Mouse (Mus musculus) forebrain, embryonic 11.5 days (tissue): ENCODE measurements around the gene Synm. TPM values are rescaled to one million over a fixed set of nuclear protein-coding genes. Genes with fewer than 3 reads are reported as not detected.
A peak's percentile ranks its signal among the peaks of the same experiment; 100 is the strongest.

Experiments
- ATAC-seq: fragments of 200-750 bp; cut with Nextera tagmentation; replicated peaks from 2 replicates; pipeline ENCODE4 v1.8.0; 2017; ENCODE audit warnings: moderate TSS enrichment; ENCODE audit not compliant: low FRiP score
- DNase-seq: peaks from one replicate; pipeline ENCODE4 v3.0.0-alpha.2; 2017; ENCODE audit warnings: low spot score
- H3K27ac ChIP-seq: fragments of 300-500 bp; sonication (generic); 2 replicates; pipeline ENCODE4 v1.5.1; 2014; ENCODE audit warnings: low read depth, low read length
- H3K27me3 ChIP-seq: fragments of 300-500 bp; sonication (generic); 2 replicates; pipeline ENCODE4 v1.6.1; 2014; ENCODE audit warnings: mild to moderate bottlenecking, low read length, mixed read lengths; ENCODE audit not compliant: control insufficient read depth, insufficient read depth
- H3K36me3 ChIP-seq: fragments of 300-500 bp; sonication (generic); 2 replicates; pipeline ENCODE4 v1.6.1; 2014; ENCODE audit warnings: mild to moderate bottlenecking, low read length, moderate library complexity, mixed read lengths; ENCODE audit not compliant: control insufficient read depth, insufficient read depth
- H3K4me1 ChIP-seq: fragments of 300-500 bp; sonication (generic); replicated peaks from 2 replicates; pipeline ENCODE4 v1.6.1; 2014; ENCODE audit warnings: low read length, mixed read lengths; ENCODE audit not compliant: control insufficient read depth, insufficient read depth
- H3K4me2 ChIP-seq: fragments of 300-500 bp; sonication (generic); 2 replicates; pipeline ENCODE4 v1.6.1; 2014; ENCODE audit warnings: low read depth, mild to moderate bottlenecking, low read length, moderate library complexity, mixed read lengths; ENCODE audit not compliant: severe bottlenecking
- H3K4me3 ChIP-seq: fragments of 300-500 bp; sonication (generic); 2 replicates; pipeline ENCODE4 v1.5.1; 2014; ENCODE audit warnings: low read depth, low read length
- H3K9ac ChIP-seq: fragments of 300-500 bp; sonication (generic); 2 replicates; pipeline ENCODE4 v1.6.1; 2014; ENCODE audit warnings: low read length
- H3K9me3 ChIP-seq: fragments of 300-500 bp; sonication (generic); 2 replicates; pipeline ENCODE4 v1.6.1; 2016; ENCODE audit warnings: low read length, mixed read lengths; ENCODE audit not compliant: control insufficient read depth
- WGBS: fragments of 180-500 bp; shearing (Covaris S2); extraction: QIAGEN DNeasy Blood & Tissue Kit; methylation state at CpG from one replicate; pipeline ENCODE4 v1.1.7; 2014; 5-methylcytosine and 5-hydroxymethylcytosine counted together
- polyA plus RNA-seq: library from polyadenylated mRNA; unstranded; fragments of >200 nt; fragmentation: Nextera tagmentation; extraction: Ambion mirVana; gene quantifications from 2 replicates; pipeline ENCODE4 v1.2.1, GENCODE M21; 2014

Synm gene
- polyA plus RNA-seq, 1 experiment from 2014 or later: 1.3 TPM

DNA sequence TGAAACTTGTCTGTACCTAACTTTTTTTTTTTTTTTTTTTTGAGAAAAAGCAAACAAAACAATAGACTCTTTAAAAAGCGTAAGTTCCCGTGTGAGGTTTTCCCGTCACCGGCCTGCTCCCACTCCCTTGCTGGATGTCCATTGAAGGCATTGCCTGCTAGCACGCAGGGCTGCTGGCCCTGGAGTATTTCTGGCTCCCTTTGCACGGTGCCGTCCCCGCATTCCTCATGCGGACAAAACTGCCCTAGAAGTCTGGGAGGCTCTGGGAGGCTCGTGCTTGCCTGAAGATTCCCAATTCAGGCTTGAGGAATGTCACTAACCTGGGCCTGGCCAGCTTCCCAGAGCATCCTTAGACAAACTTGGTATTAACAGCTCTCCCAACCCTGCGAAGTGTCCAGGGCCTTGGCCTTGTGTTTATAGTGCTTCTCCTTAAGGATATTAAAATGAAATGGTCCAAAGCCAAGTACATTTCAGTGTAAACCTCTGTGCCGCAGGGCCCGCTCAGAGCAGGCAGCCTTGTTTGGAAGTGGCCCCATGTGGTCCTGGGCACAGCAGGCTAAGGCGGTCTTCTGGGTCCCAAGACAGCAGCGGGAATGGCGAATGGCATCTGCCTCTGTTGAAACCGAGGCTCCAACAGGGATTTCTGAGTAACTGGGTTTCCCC, 58.2 kb downstream of the Synm start:
- 74% methylated on average over 17 of the region's 17 CpGs for WGBS
- Histone ChIP-seq H3K4me1 (no peaks in the 10 kb centered on the region), H3K36me3 (no peaks in the 10 kb centered on the region; the same call in 1 of the 2 replicates), H3K9ac (no peak overlapping the region), H3K27me3 (no peaks in the 10 kb centered on the region), H3K9me3 (no peaks in the 10 kb centered on the region), H3K4me3 (no peak overlapping the region), H3K4me2 (no peak overlapping the region), H3K27ac (no peak overlapping the region)
- DNase-seq (no peak), ATAC-seq (no peak)

DNA sequence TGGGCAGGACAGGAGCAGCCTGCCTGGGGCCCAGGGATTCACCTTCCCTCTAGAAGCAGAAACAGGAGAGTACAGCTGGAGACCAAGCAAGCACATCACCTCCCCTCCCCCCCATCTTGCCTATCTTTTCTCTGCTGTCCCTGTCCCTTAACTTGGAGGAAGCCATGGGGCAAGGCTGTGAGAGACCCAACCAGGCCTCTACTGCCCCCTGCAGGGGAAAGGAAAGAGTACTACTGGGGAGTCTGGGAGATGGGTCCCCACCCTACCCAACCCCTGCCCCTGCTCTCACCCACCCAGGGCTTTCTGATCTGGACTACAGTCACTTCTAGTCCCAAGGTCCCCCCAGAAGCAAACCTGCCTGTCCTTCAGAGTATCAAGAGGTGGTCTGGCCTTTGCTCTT, 58.7 kb downstream of the Synm start:
- Histone ChIP-seq H3K27me3 (no peaks in the 10 kb centered on the region), H3K9me3 (no peaks in the 10 kb centered on the region), H3K36me3 (no peaks in the 10 kb centered on the region; the same call in 1 of the 2 replicates), H3K4me1 (no peaks in the 10 kb centered on the region), H3K9ac (no peak overlapping the region), H3K27ac (no peak overlapping the region), H3K4me3 (no peak overlapping the region), H3K4me2 (no peak overlapping the region)
- peak; percentile 63; the same call in 1 of the 2 replicates for ATAC-seq
- DNase-seq: peak; percentile 66

DNA sequence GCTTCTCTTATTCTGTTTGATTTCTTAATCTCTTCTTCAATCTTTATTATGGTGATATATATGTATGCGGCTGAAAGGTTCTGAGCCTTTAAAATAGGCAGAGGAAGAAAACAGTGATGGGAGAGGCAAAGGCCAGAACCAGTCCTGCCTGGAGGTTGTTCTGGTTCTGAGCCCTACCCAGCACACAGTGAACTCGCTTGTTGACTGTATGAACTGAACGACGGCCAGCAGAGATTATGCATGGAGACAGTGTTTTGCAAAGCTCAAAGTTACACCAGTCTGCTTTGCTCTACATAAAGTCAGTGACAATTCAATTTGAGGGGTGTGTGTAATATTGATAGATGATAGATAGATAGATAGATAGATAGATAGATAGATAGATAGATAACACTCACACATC, 60.2 kb downstream of the Synm start:
- WGBS: 90% methylated on average over 4 of the region's 4 CpGs
- Histone ChIP-seq H3K27me3 (no peaks in the 10 kb centered on the region), H3K9me3 (no peaks in the 10 kb centered on the region), H3K9ac (no peak overlapping the region), H3K36me3 (no peaks in the 10 kb centered on the region; the same call in 1 of the 2 replicates), H3K4me3 (no peak overlapping the region), H3K4me1 (no peaks in the 10 kb centered on the region), H3K27ac (no peak overlapping the region), H3K4me2 (no peak overlapping the region)
- ATAC-seq: no peak
- DNase-seq: no peak

DNA sequence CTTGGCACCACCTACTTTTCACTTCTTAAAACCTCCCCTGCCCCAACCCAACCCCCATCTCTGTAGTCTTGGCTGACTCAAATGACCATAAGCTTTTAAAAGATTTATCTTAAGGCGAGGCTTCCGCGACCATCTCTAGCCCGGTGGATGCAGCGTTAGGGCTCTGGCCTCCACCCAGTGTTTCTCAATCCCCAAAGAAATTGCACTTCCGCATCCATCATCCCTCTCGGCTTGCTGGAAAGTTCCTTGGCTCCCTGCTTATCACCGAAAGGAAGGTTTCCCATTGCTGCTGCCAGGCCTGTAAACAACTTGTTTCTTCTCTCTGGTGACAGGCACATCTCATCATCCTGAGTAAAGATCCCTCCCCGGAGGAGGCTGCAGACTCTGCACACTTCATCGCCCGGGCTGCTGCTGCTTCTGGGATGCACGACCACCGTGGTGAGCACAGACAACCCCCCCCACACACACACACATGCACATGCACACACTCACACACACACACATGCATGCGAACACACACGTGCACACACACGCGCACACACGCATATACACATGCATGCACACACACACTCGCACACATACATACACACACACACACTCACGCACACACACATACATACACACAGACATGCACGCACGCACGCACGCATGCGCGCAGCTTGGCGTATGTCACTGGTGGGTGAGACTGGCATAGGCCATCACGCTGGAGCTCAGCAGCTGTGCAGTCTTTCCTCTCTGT, 61.5 kb downstream of the Synm start:
- Histone ChIP-seq H3K4me1 (no peaks in the 10 kb centered on the region), H3K27ac (no peak overlapping the region), H3K36me3 (no peaks in the 10 kb centered on the region; the same call in 1 of the 2 replicates), H3K4me2 (no peak overlapping the region), H3K4me3 (no peak overlapping the region), H3K9ac (no peak overlapping the region), H3K9me3 (no peaks in the 10 kb centered on the region), H3K27me3 (no peaks in the 10 kb centered on the region)
- WGBS: 93% methylated on average over 28 of the region's 28 CpGs
- DNase-seq (no peak), ATAC-seq (no peak)

DNA sequence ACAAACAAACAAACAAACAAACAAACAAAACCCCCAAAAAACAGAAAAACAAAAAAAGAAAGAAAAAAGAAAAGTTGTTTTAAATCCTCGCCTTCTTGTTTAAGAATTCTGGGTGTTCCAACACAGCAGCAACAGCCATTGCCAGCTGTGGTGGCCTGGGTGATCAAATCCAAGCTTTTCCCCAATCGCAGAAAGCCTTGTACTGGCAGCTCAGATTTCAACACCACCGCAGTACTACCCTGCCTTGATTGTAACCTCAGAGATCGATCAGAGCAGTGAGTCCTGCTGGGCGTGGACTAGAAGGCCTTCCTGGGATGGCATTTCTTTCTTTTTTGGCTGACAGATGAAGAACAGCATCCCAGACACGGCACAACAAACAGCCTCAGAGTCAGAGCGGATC, 63.6 kb downstream of the Synm start:
- H3K9ac ChIP-seq: no peak overlapping the region
- no peak overlapping the region for H3K27ac ChIP-seq
- 92% methylated on average over 7 of the region's 7 CpGs for WGBS
- H3K4me2 ChIP-seq: no peak overlapping the region
- H3K27me3 ChIP-seq: no peaks in the 10 kb centered on the region
- no peaks in the 10 kb centered on the region; the same call in 1 of the 2 replicates for H3K36me3 ChIP-seq
- no peaks in the 10 kb centered on the region for H3K9me3 ChIP-seq
- H3K4me1 ChIP-seq: no peaks in the 10 kb centered on the region
- DNase-seq (no peak), ATAC-seq (no peak)
- H3K4me3 ChIP-seq: no peak overlapping the region

DNA sequence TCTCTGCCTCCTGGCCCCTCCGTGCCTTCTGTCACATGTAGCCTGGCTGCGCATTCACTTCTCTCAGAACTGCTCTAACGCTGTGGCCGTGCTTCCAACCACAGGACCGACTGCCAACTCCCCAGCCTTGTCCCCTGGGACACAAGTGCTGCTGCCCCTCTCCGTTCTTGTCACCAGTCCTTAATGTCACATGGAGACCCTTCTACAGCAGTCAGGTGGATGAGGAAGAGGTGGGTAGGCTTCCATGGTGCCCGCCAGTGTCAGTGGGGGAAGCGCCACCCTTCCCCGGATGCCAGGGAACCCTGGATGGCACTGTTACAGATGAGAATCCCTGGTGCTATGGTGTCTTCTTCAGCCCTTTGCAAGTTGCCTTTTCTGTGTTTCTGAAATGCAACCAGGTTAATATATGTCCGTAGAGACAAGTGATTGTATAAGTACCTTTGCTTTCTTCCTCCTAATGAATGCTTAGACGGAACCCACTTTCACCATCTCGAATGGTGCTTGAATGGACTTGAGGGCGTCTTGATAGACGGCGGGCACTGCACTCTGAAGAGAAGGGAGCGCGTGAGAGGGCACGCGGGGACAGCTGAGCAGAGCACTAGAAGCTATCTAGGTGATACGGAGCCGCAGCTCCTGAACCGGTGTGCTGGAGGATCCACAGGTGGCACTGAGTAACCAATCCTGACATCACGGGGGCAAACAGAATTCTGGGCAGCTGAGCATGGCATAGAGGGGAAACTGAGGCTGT, 66.6 kb downstream of the Synm start:
- no peak overlapping the region for H3K27ac ChIP-seq
- H3K9me3 ChIP-seq: no peaks in the 10 kb centered on the region
- H3K27me3 ChIP-seq: no peaks in the 10 kb centered on the region
- H3K9ac ChIP-seq: no peak overlapping the region
- 93% methylated on average over 23 of the region's 23 CpGs for WGBS
- no peak overlapping the region for H3K4me3 ChIP-seq
- H3K4me2 ChIP-seq: no peak overlapping the region
- no peak for DNase-seq
- no peak for ATAC-seq
- no peaks in the 10 kb centered on the region for H3K4me1 ChIP-seq
- no peaks in the 10 kb centered on the region for H3K36me3 ChIP-seq

DNA sequence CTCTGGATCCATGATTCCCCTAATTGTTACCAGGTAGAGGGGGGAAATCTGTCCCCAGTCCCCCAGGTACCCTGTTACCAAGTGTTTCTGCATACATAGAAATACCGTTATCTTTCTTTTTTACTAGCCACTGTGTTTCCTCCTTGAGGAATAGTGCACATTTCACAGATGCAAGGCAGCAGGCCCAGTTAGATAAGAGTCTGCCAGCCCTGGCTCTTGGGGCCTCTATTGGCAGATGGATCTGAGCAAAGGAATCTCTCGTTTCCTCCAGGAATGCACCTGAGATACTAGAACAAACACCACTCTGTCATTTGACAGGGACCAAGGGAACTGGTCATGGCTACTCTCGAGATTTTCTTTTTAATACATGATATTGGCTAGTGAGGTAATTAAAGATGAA, 67.4 kb downstream of the Synm start:
- no peaks in the 10 kb centered on the region for H3K36me3 ChIP-seq
- no peaks in the 10 kb centered on the region for H3K27me3 ChIP-seq
- H3K4me1 ChIP-seq: no peaks in the 10 kb centered on the region
- H3K4me3 ChIP-seq: no peak overlapping the region
- no peak overlapping the region for H3K9ac ChIP-seq
- DNase-seq: no peak
- H3K27ac ChIP-seq: no peak overlapping the region
- H3K4me2 ChIP-seq: no peak overlapping the region
- H3K9me3 ChIP-seq: no peaks in the 10 kb centered on the region
- ATAC-seq: no peak
- WGBS: 78% methylated on average over 3 of the region's 3 CpGs

DNA sequence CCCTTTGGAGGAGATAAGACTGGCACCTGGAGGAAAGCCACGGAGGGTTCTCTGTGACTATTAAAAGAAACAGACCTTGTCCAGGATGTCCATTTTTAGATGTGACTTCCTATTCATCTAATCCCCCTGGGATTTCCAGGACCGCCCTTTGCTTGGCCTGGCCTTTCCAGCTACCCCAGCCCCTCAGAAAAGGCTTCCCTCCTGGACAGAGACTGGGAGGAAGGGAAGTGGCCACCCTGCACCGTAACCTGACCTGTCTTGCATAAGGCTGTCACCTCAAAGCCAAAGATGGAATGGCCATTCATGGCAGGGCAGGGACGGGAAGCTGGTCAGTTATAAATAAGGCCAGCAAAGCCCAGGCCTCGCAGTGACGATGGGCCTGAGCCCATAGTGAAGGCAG, 68.5 kb downstream of the Synm start:
- Histone ChIP-seq H3K27ac (no peak overlapping the region), H3K9ac (no peak overlapping the region), H3K36me3 (no peaks in the 10 kb centered on the region), H3K9me3 (no peaks in the 10 kb centered on the region), H3K4me3 (no peak overlapping the region), H3K4me1 (no peaks in the 10 kb centered on the region), H3K4me2 (no peak overlapping the region), H3K27me3 (no peaks in the 10 kb centered on the region)
- DNase-seq (no peak), ATAC-seq (no peak)
- WGBS: 87% methylated on average over 6 of the region's 6 CpGs
